Mouse (Mus musculus): ENCODE data around the gene Mvb12a. TPM values are rescaled to one million over a fixed set of nuclear protein-coding genes. Genes with fewer than 3 reads are reported as not detected.
A peak's percentile ranks its signal among the peaks of the same experiment; 100 is the strongest.
"Not testable (repeated sequence)": the region's sequence is repeated elsewhere in the genome, so short reads cannot be mapped to it uniquely, and the experiment has no call there.

The Mvb12a gene
- polyA plus RNA-seq, 1 experiment from 2014 or later: 71.3 TPM

DNA sequence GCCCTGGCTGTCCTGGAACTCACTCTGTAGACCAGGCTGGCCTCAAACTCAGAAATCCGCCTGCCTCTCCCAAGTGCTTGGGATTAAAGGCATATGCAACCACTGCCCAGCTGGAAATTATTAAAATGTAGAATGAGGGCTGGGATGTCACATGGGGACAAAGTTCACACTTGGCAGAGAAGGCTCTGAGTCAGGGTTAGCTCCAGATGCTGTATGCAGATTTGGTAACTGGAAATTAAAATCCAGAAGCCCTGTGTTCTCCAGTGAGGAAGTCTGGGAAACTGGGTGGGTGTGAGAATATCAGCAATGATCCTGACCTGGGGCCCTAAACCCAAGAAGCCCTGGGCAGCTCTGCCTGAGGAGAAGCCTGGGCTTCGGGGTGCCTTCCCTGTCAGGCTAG lies 33.4 kb upstream of the Mvb12a start:
- no peak overlapping the region for H3K9ac ChIP-seq (replicated peaks)
- no peak for ATAC-seq (ENCODE audit: low FRiP score)
- no peak overlapping the region for H3K27ac ChIP-seq (replicated peaks)
- WGBS: 70% methylated on average over 2 of the region's 2 CpGs
- H3K4me1 ChIP-seq: peaks cover 17% of the 10 kb centered on the region
- no peak overlapping the region for H3K4me3 ChIP-seq (replicated peaks)
- no peak overlapping the region for H3K4me2 ChIP-seq
- peaks cover 68% of the 10 kb centered on the region for H3K27me3 ChIP-seq (replicated peaks)
- H3K9me3 ChIP-seq (replicated peaks): no peaks in the 10 kb centered on the region
- no peaks in the 10 kb centered on the region for H3K36me3 ChIP-seq

DNA sequence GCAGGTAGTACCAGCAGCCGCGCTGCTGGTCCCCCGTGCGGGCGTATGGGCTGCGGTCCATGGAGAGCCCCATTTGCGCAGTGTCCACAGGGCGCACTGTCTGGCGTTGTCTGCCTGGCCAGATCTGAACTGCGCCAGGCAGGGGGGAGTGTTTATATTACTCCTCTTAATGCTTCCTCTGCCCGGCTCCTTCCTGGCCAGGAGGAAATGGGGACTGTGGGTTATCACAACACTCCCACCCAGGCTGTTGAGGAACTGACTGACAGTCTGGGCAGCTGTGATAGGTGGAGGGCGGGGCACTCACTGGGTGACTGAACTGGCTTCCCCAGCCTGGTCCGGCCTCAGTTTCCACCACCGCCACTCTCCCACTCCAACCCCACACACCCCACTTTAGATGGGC lies 31.1 kb upstream of the Mvb12a start, which contains the start of gene Plvap:
Plvap (minus strand) TSS at position 109 of the 400 bp plus-strand sequence.
- no peak within 1 kb of the TSS for H3K4me2 ChIP-seq
- peaks cover 17% of the 10 kb centered on the region for H3K4me1 ChIP-seq
- ATAC-seq (ENCODE audit: low FRiP score): no peak
- no peaks in the 10 kb centered on the region for H3K36me3 ChIP-seq
- WGBS: 62% methylated on average over 14 of the region's 14 CpGs
- no peak within 1 kb of the TSS for H3K9ac ChIP-seq (replicated peaks)
- H3K27me3 ChIP-seq (replicated peaks): peaks cover 46% of the 10 kb centered on the region
- no peak within 1 kb of the TSS for H3K4me3 ChIP-seq (replicated peaks)
- H3K9me3 ChIP-seq (replicated peaks): no peaks in the 10 kb centered on the region
- no peak within 1 kb of the TSS for H3K27ac ChIP-seq (replicated peaks)

GRCm38 (mm10) chr8:71513018-71513754 lies 29.5 kb upstream of the Mvb12a start:
- no peak overlapping the region for H3K9ac ChIP-seq (replicated peaks)
- peaks cover 5% of the 10 kb centered on the region; the same call in 1 of the 2 replicates for H3K4me1 ChIP-seq
- H3K27ac ChIP-seq (replicated peaks): no peak overlapping the region
- 70% methylated on average over 15 of the region's 15 CpGs for WGBS
- H3K4me2 ChIP-seq: no peak overlapping the region
- H3K36me3 ChIP-seq: no peaks in the 10 kb centered on the region
- H3K27me3 ChIP-seq (replicated peaks): peaks cover 31% of the 10 kb centered on the region
- no peaks in the 10 kb centered on the region for H3K9me3 ChIP-seq (replicated peaks)
- no peak for ATAC-seq (ENCODE audit: low FRiP score)
- no peak overlapping the region for H3K4me3 ChIP-seq (replicated peaks)

GRCm38 (mm10) chr8:71515043-71515442 lies 27.7 kb upstream of the Mvb12a start:
- Histone ChIP-seq H3K36me3 (no peaks in the 10 kb centered on the region), H3K4me1 (0 out of 2 replicates have a peak, but pooled peaks cover 3% of the 10 kb centered on the region), H3K27me3 (replicated peaks) (peaks cover 14% of the 10 kb centered on the region), H3K9ac (replicated peaks) (no peak overlapping the region), H3K9me3 (replicated peaks) (no peaks in the 10 kb centered on the region), H3K27ac (replicated peaks) (no peak overlapping the region), H3K4me2 (no peak overlapping the region), H3K4me3 (replicated peaks) (no peak overlapping the region)
- ATAC-seq (ENCODE audit: low FRiP score): no peak
- 67% methylated on average over 5 of the region's 5 CpGs for WGBS

DNA sequence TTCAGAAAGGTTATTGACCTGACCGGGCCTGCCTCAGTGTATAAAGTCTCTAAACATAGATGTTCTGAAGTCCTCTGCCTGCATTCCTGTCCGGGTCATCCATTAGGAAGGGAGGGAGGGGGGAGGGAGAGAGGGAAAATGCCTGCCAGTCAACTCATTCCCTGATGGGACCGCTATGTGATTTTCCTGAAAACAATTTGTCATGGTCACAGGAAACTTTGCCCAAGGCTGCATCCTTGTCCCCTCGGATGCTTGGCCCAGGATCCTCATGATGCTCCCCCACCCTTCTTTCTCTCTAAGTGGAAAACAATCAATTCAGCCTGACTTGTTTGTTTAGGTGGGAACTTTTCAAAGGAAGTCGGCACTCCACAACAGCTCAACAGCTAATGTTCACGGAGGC lies 25.9 kb upstream of the Mvb12a start:
- H3K27ac ChIP-seq (replicated peaks): no peak overlapping the region
- no peaks in the 10 kb centered on the region for H3K36me3 ChIP-seq
- H3K4me1 ChIP-seq: peaks cover 8% of the 10 kb centered on the region; the same call in 1 of the 2 replicates
- no peak overlapping the region for H3K4me3 ChIP-seq (replicated peaks)
- H3K9ac ChIP-seq (replicated peaks): no peak overlapping the region
- peaks cover 8% of the 10 kb centered on the region for H3K27me3 ChIP-seq (replicated peaks)
- H3K4me2 ChIP-seq: no peak overlapping the region
- H3K9me3 ChIP-seq (replicated peaks): no peaks in the 10 kb centered on the region
- no peak for ATAC-seq (ENCODE audit: low FRiP score)
- WGBS: 15% methylated on average over 6 of the region's 6 CpGs

DNA sequence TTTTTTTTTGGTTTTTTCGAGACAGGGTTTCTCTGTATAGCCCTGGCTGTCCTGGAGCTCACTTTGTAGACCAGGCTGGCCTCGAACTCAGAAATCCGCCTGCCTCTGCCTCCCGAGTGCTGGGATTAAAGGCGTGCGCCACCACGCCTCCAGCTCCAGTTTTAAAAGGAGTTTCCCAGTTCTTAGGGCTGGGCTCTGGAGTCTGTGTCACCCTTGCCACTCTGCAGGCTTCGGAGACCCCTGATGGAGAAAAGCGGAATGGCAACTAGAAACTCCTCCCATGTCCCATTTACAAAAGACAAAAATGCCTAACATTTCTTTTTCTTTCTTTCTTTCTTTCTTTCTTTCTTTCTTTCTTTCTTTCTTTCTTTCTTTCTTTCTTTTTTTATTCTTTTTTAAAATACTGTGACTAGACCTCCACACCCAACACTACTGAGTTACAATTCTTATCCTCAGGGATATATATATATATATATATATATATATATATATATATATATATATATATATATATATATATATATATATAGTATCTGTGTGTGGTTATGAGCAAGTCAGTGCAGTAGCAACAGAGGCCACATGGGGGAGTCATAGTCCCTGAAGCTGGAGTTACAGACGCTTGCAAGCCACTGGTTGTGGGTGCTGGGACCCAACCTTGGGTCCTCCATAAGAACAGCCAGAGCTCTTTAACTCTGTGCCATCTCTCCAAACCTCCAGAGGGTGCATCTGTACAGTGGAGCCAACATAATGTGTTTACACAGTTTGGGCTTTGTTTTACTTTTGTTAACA lies 23.5 kb upstream of the Mvb12a start:
- H3K36me3 ChIP-seq; H3K4me3 ChIP-seq (replicated peaks); ATAC-seq (ENCODE audit: low FRiP score); H3K9ac ChIP-seq (replicated peaks); H3K4me2 ChIP-seq; H3K27ac ChIP-seq (replicated peaks); H3K9me3 ChIP-seq (replicated peaks): not testable (repeated sequence)
- whole genome bisulfite sequencing: 39% methylated on average over 9 of the region's 10 CpGs
- Histone ChIP-seq H3K4me1 (peaks cover 10% of the 10 kb centered on the region; the same call in 1 of the 2 replicates), H3K27me3 (replicated peaks) (peaks cover 23% of the 10 kb centered on the region)

GRCm38 (mm10) chr8:71521634-71522033 lies 21.1 kb upstream of the Mvb12a start:
- peak; percentile 84 for ATAC-seq (ENCODE audit: low FRiP score)
- H3K9ac ChIP-seq (replicated peaks): no peak overlapping the region
- WGBS: 6% methylated on average over 17 of the region's 17 CpGs
- H3K9me3 ChIP-seq (replicated peaks): no peaks in the 10 kb centered on the region
- peaks cover 16% of the 10 kb centered on the region; the same call in 1 of the 2 replicates for H3K4me1 ChIP-seq
- H3K27me3 ChIP-seq (replicated peaks): peaks cover 45% of the 10 kb centered on the region
- no peak overlapping the region for H3K4me3 ChIP-seq (replicated peaks)
- H3K36me3 ChIP-seq: no peaks in the 10 kb centered on the region
- H3K27ac ChIP-seq (replicated peaks): no peak overlapping the region
- peak overlapping the region; percentile 35 for H3K4me2 ChIP-seq

DNA sequence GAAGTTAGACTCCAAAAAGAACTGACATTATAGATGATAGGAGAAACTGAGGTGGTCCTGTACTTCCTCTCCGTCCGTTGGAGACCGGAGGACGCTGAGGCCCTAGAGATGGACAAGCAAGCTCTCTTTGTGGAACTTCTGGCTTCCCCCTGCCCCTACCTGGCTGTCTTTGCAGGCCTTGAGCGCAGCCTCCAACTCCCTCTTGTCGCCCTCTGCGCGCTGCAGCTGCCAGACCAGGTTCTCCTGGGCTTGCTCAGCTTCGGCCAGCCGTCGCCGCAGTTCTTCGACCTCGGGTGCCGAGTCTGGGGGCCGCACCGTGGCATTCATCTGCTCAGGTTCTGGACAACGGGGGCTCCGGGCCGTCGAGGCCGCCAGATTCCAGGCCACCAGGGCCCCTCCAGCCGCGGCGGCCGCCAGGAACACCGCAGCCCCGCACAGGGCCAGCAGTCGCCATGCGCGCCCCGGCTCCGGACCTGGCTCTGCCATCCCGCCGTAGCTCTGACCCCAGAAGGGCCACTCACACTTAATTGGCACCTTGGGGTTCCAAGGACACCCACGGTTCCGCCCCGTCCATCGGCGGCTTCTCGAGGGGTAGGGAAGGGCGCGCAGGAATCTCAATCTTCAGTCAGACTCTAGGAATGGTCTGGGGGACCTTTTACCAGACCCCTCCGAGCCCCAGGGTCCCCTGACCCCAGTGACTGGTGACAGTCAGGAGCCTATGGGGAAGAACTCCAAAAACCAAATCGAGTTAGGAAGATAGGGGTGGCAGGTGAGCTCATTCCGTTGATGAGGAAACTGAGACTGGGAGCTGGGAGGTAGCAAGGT lies 17.3 kb upstream of the Mvb12a start, which contains the start of gene Ccdc194:
Ccdc194 (minus strand) TSS at position 486 of the 825 bp plus-strand sequence.
- 10% methylated on average over 46 of the region's 46 CpGs for WGBS
- no peak within 1 kb of the TSS for H3K27ac ChIP-seq (replicated peaks)
- peaks cover 58% of the 10 kb centered on the region for H3K27me3 ChIP-seq (replicated peaks)
- peaks cover 13% of the 10 kb centered on the region; the same call in 1 of the 2 replicates for H3K4me1 ChIP-seq
- ATAC-seq (ENCODE audit: low FRiP score): no peak
- peak within 1 kb of the TSS; percentile 6; the same call in 1 of the 2 replicates for H3K4me2 ChIP-seq
- no peaks in the 10 kb centered on the region for H3K36me3 ChIP-seq
- no peaks in the 10 kb centered on the region for H3K9me3 ChIP-seq (replicated peaks)
- no peak within 1 kb of the TSS for H3K9ac ChIP-seq (replicated peaks)
- H3K4me3 ChIP-seq (replicated peaks): no peak within 1 kb of the TSS

DNA sequence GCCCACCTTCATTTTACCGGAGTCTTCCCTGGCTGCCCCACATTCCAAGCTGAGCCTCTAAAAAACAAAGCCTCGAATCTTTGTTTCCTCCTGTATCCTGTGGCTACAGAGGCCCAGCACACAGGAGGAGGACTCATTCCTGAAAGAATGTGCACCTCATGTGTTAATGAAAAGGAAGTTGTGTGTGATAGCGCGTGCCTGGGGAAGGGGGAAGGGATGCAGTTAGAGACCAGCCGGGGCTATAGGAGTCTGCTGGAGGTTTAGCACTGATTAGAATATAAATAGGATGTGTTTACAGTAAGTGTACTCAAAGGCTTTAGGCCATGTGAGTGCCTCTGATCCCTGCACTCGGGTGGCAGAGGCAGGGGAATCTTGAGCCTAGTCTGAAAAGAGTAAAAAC lies 16.4 kb upstream of the Mvb12a start:
- Histone ChIP-seq H3K36me3 (no peaks in the 10 kb centered on the region), H3K27ac (replicated peaks) (no peak overlapping the region), H3K9ac (replicated peaks) (no peak overlapping the region), H3K4me1 (peaks cover 13% of the 10 kb centered on the region; the same call in 1 of the 2 replicates), H3K4me2 (no peak overlapping the region), H3K4me3 (replicated peaks) (no peak overlapping the region), H3K27me3 (replicated peaks) (peaks cover 53% of the 10 kb centered on the region), H3K9me3 (replicated peaks) (no peaks in the 10 kb centered on the region)
- ATAC-seq (ENCODE audit: low FRiP score): no peak
- WGBS: 11% methylated on average over 6 of the region's 6 CpGs

DNA sequence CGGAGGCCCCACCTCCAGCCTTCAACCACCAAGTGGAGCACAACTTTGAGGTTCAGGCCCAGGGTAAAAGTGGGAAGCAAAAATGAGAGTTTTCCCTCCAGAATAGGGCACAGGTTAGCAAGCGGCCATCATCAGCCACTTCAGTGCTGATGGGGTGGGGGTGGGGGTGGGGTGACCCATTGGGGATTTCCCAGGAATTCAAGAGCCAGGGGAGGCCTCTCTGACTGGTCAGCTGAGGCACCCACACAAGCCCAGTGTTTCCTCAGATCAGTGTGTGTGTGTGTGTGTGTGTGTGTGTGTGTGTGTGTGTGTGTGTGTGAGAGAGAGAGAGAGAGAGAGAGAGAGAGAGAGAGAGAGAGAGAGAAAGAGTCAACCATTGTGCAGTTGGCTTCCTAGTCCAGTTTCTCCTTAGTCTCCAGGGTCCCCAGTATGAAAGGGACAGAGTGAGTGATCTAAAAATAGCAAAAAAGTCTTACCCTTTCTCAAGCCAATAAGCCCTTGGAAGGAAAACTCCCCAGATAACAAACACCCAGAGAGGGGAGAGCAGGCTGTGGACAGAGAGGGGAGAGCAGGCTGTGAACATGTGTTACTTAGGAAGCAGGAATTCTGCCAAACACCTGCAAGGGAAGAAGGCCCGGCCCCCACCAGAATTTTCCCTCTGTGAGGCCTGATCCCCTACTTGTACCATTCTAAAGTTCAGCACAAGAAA lies 15.4 kb upstream of the Mvb12a start:
- H3K27ac ChIP-seq (replicated peaks): no peak overlapping the region

More for the DNA sequence above, 15.4 kb upstream of the Mvb12a start:
- Histone ChIP-seq H3K9ac (replicated peaks) (no peak overlapping the region), H3K27me3 (replicated peaks) (peaks cover 51% of the 10 kb centered on the region), H3K4me1 (0 out of 2 replicates have a peak, but pooled peaks cover 5% of the 10 kb centered on the region), H3K4me3 (replicated peaks) (no peak overlapping the region), H3K36me3 (no peaks in the 10 kb centered on the region), H3K9me3 (replicated peaks) (no peaks in the 10 kb centered on the region), H3K4me2 (no peak overlapping the region)
- ATAC-seq (ENCODE audit: low FRiP score): no peak
- WGBS: 46% methylated on average over 3 of the region's 3 CpGs

Data from neural tube, embryonic 15.5 days (tissue).